Mouse (Mus musculus) activated CD4-positive, CD25-positive, alpha-beta regulatory T cell, adult 4 months (primary cell): ENCODE results near the gene Cnih2. TPM values are rescaled to one million over a fixed set of nuclear protein-coding genes. Genes with fewer than 3 reads are reported as not detected.
"Not testable (repeated sequence)": the region's sequence is repeated elsewhere in the genome, so short reads cannot be mapped to it uniquely, and the experiment has no call there.

Source experiments
- ATAC-seq: one replicate; pipeline ENCODE4 v1.8.0; 2017
- polyA plus RNA-seq, 2 experiments: library from polyadenylated mRNA; unstranded; fragments of 100-300 nt; shearing (Covaris generic); gene quantifications; one replicate each; pipeline ENCODE4 v1.2.1; 2017

Gene Cnih2
- polyA plus RNA-seq, 2 experiments from 2014 or later: not detected

DNA sequence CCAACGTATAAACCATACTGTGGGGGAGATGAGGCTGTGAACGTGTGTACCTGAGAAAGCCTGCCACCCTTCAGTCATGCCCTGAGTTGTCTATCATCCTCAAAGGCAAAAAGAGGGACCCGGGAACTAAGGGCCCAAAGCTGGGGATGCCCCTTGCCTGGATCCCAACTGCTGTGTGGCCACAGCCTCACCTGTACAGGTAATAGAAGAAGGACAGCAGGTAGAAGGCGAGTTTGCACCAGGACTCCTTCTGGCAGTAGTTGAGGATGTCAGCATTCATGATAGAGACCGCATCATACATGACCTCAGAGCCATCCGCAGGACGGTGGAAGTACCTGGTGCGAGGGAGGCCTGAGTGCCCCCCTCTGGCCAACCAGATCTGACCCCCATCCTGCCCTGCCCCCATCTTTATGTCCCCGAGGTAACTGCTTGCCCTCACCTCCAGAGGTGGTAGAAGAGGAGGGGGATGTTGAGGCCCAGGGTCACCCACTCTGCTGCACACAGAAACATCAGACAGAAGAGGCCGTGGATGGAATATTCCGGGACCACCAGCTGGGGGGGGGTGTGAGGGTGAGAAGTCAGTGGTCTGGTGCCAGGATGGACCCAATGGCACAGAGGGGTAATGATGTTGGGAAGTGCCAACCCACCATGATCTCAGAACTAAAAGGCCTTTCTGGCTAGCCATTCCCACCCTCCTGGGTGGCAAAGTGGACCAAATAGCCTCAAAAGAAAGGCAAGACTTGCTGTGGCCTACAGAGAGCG lies 4.7 kb downstream of the Cnih2 start:
- no peak for ATAC-seq

DNA sequence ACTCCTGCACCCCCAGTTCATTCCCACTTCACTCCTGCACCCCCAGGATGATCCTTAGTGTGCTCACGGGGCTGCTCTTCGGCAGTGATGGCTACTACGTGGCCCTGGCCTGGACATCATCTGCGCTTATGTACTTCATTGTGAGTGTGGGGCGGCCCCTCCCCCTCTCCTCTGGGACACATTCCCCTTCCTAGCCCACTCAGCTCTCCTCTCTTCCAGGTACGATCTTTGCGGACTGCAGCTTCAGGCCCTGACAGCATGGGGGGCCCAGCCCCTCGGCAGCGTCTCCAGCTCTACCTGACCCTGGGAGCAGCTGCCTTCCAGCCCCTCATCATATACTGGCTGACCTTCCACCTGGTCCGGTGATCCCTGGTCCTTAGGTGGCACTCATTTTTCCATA lies 6.2 kb downstream of the Cnih2 start:
- no peak for ATAC-seq

DNA sequence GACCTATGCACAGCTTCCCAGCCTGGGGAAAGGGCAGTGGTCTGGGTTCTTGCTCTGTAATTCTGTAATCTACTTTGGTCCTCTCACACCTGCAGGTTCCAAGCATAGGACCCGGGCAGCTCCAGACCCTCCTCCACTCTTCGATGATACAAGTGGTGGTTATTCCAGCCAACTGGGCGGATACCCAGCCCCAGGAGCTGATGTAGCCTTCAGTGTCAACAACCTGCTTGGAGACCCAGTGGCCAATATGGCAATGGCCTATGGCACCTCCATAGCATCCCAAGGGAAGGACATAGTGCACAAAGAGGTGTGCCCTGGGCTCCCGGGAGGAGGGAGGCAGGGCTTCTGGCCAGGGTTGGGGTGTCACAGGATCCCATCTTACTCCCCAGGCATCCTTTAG lies 9.0 kb downstream of the Cnih2 start:
- ATAC-seq: no peak

DNA sequence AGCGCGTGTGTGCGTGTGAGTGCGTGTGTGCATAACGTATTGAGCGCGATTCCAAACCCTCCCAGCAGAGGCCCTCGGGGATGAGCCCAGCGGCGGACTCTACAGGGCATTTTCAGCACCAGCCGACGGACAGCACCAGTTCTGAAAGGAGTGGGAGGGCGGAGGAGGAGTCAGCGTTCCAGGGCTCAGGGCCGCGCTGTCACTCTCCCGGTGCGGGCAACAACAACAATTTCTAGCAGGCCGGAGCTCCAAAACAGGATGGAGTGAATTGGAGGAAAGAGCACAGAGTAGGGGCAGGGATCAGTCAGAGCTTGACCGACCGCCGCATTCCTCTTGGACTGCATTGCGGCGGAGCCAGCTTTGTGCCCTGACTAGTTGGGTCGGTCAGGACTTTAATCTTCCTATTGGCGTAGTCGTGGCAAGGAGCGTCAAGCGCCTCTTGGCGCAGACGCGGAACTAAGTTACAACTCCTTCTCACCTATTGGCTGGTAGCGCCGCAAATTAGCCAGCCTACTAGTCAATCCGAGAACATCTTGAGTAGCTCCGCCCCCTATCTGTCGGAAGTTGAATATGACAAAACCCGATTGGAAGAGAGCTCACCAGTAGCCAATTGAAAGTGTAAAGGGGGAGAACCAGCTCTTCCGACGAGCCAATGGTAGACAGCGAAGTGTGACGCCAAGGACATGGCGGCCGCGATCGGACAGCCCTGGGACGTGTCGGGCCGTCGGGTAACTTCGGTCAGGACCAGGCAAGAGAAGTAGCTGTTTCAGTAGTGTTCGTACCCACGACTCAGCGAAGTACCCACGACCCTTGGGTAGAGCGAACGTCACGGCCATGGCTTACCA lies 10.2 kb downstream of the Cnih2 start, which contains the start of gene Yif1a:
Gene Yif1a (plus strand): TSS at position 655 of the 845 bp plus-strand sequence.
- peak; percentile 95 for ATAC-seq

DNA sequence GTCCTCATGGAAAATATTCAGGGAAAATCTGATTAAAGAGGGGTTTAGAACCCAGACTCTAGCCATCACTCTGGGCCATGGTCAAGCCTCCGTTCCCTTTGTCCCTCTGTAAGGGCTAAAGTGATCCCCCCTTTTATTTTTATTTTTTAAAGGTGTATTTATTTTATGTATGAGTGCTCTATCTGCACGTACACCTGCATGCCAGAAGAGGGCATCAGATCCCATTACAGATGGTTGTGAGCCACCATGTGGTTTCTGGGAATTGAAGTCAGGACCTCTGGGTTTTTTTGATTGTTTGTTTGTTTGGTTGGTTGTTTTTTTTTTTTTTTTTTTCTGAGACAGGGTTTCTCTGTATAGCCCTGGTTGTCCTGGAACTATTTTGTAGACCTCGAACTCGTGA lies 11.8 kb downstream of the Cnih2 start:
- not testable (repeated sequence) for ATAC-seq

DNA sequence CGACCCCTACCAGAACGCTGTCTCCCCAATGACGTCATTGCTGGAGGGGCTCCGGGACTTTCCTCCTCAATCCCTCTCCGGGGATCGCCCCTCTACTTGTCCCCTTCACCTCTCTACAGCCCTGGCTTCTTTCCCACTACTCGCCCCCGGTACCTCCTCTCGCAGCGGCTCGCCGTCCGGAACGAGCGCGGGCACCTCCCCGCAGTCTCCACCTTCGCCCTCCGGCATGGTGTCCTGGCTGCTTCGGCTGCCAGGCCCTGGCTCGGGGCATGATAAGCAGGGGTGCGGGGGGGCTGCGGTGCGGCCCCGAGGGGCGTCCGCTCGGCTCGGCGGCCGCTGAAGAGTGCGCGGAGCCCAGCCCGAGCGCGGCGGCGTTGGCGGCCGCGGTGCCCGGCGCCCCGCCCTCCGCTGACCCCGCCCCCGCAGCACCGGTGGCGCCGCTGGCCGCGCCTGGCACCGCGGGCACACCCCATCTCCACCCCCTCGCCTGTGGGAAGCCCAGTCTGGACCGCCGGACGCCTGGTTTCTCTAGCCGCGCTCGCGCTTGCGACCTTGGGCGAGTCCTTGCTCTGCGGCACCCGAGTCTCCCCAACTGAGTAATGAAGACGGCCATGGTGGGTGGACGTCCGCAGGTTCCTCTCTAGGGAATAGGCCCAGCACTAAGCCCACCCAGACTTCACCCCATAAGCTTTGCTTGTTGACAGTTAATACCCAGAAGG lies 13.0 kb downstream of the Cnih2 start, which contains the start of gene Tmem151a:
Gene Tmem151a (minus strand): TSS at position 387 of the 719 bp plus-strand sequence.
- ATAC-seq: no peak

DNA sequence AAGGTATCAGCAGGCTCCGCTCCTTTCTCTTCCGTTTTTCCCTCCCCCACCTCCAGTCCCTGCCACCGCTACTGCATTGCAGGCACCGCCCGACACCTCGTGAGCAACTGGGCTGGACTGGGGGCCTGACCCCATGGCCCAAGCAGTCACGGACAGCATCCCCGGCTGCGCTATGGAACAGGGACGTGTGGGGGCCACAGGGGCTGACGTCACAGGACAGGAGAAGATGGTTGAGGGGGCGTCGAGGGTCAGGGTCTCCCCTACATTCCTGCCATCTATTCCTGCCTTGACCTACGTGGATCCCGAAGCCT lies 13.5 kb downstream of the Cnih2 start:
- ATAC-seq: no peak

DNA sequence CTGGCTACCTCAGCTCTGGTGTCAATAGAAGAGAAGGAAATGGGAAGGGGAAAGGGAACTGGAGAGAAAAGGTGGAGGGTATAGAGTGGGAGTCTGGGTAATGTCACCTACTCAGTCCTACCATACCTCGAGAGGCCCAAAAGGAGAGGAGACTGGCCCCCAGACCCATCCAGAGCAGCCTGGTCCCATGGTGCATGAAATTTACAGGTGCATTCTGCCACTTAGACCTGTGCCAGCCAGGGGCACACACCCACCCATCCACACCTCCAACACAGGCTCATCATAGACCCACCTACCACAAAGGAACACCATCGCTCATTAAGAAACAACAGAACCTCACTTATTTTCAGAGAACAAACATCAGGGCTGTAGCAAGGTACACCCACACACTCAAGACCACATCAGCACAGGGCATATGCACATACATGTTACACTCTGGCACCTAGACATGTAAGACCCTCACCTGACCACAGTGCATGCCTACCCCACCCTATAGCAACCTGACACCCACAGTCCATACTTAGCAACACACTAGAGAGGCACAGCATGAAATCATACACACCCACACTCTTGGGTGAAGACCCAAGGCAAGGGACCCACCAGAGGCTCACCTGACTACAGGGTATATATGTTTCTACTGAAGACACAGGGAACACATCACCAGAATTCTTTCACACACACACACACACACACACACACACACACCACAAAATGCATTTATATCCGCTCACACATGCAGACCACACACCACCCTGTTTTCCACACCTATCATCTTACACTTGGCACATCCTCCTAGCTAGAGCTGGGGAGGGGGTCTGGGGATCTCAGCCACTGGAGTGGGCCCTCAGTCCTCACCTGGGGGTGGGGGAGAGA lies 14.1 kb downstream of the Cnih2 start:
- no peak for ATAC-seq

DNA sequence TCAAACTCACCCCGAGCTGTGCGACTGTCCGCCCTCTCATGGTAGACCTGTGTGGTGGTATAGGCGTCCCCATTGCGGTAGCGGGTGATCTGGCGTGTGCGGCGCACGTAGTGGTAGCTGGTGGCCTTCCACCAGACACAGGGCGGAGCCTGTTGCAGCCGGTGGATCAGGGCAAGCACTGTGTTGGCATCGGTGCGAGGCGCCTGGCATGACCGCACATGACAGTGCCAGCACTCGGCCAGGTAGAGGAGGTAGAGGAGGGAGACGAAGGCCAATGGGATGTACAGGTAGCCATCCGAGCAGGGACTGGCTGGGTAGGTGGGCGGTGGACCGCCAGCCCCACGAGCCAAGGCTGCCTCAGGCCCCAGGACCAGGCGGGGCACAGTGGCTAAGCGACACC lies 15.7 kb downstream of the Cnih2 start:
- no peak for ATAC-seq

DNA sequence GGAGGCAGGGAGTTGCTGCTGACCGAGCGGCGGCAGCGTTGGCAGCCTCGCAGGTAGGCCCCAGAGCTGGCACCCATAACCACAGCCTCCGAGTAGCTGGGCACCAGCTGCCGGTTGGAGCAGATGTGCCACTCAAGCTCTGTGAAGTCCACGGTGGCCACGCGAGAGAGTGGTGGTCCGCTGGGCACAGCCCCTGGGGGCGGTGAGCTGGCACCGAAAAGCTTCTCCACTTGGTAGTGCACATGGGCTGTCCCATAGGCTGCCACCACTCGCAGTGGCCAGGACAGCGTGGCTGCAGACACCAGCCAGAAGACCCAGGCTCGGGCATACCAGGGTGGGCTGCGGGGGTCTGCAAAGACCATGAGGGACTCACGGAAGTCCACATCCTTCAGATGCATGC lies 16.3 kb downstream of the Cnih2 start:
- no peak for ATAC-seq

DNA sequence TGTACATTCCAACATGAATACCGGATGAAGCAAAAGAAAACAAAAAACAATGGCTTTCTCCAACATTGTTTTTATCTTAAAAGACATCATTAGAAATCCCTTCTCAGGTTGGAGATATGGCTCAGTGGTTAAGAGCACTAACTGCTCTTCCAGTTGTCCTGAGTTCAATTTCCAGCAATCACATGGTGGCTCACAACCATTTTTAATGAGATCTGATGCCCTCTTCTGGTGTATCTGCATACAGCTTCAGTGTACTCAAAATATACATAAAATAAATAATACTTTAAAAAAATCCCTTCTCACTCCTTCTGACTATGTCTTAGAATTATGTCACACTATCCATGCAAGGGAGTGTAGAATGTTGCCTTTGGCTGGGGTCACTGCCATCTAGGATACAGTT lies 19.0 kb downstream of the Cnih2 start:
- ATAC-seq: no peak

DNA sequence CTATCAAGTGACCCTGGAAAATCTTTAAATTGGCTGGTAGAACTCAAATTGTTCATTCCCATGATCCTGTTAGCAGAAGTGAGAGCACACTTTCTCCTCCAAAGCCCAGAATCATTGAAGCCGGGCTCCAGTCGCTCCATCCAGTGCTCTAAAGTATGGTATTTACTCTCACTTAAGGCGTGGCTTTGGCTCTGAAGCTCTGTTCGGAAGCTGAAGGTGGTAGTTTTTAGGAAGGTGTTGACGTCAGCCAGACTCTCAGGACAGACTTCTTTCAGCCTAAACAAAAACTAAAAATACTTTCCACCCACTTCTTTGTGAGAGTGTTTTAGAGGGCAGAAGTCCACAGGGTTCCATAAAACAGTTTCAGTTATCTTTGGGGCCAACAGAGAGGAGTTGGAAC lies 24.8 kb downstream of the Cnih2 start:
- no peak for ATAC-seq

DNA sequence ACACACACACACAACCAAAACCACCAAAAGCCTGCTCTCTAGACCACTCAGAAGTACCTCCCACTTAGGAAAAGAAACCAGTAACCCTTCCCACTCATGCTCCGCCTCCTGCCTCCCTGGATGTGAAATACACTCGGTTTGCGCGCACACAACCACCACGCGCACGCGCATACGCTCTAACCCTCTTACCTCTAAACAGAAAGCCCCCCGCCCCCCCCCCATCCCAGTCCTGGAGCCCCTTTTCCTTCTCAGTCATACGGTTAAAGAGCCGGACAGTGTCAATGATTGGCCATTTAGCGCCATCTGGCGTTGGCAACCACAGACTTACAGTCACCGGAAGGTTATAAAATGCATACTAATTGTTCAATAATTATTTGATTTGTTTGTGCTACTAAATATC lies 25.3 kb downstream of the Cnih2 start:
- ATAC-seq: no peak

DNA sequence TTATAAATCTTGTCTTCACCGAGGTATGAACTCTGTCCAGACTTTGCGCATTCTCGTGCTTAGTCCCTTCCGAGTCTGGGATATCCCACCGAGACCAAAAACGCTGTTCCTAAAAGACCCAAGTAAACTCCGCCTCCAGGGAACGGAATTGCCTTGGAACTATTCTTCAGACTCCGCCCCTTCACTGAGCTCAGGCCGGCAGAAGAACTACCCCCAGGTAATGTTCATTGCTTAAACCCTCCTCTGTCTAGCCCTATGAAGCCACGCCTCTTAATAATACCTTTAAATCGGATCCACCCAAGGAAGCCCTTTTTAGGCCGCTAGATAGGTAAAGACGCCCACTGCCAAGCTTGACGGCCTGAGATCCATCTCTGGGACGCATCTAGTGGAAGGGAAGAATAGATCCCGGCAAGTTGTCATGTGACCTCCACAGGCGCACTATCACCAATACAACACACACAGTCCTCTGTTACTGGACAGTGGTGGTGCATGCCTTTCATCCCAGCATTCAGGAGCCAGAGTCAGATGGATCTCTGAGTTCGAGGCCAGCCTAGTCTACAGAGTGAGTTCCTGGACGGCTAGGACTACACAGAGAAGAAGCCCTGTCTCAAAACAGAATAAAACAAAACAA lies 25.8 kb downstream of the Cnih2 start:
- no peak for ATAC-seq

DNA sequence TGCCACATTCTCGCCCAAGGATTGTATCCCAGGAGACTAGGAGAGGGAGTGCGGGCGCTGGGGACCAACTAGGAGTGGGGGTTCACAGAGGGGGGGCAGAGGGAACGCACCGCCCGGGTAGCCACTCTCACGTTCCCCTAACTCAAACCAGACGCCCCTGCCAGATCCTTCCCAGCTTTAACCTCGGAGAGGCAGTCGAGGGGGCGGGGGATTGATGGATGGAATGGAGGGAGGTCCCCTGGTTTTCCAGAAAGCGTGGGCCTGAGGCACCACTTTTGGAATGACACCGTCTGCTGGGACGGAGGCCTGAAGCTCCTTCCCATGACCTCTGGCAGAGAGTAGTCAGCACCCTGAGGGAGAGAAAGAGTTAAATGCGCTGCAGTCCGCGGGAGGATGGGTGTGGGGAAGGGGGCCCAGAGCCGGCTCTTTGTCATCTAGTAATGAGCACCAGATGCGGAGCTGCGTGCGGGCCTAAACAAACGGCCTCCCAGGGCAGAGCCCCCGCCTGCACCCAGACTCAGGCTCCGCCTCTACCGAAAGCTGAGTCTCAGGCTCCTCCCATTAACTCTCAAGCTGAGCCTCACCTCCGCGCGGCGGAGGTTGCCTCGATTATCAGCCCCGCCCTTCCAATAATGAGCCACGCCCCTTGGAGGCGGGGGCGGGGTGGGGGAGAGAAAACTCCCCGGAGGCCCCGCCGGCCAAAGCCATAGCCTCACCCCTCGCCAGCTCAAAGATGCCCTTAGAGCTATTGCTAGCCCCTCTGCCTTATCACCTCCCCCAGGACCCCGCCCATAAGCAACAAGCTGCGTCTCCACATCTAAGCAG lies 26.6 kb downstream of the Cnih2 start:
- ATAC-seq: peak; percentile 84

DNA sequence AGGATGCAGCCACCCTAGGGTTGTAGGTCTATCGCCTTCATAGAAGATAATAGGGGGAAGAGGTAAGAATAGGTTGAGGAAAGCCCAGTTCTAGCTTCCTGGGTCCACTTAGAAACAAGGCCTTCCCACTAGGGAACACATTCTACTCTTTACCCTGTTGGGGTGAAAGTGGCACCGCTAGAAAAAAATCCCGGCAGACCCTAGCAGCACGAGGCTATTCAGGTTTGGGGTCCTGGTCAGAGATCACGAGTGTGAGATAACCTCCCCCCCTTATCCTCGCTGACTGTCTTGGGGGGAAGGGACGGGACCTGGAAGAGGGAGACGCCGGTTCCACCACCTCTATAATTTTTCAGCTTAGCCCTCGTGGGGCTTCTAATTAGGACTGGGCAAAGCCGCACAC lies 27.2 kb downstream of the Cnih2 start:
- no peak for ATAC-seq

DNA sequence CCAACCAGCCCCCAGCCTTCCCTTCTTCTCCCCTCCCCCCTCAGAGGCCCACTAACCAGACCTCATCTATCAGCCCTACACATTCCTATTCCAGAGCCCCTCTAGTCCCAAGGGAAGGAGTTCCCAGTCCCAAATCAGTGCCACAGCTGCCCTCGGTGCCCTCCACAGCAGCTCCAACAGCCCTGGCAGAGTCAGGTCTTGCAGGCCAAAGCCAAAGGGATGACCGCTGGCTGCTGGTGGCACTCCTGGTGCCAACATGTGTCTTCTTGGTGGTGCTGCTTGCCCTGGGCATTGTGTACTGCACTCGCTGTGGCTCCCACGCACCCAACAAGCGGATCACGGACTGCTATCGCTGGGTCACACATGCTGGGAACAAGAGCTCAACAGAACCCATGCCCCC lies 28.3 kb downstream of the Cnih2 start:
- ATAC-seq: no peak

DNA sequence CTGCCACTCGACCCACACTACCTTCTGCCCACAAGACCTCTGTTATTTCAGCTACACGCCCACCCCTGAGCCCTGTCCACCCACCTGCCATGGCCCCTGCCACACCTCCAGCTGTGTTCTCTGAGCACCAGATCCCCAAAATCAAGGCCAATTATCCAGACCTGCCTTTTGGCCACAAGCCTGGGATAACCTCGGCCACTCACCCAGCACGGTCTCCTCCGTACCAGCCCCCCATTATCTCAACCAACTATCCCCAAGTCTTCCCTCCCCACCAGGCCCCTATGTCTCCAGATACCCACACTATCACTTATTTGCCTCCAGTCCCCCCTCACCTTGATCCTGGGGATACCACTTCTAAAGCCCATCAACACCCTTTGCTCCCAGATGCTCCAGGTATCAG lies 28.8 kb downstream of the Cnih2 start:
- ATAC-seq: no peak

DNA sequence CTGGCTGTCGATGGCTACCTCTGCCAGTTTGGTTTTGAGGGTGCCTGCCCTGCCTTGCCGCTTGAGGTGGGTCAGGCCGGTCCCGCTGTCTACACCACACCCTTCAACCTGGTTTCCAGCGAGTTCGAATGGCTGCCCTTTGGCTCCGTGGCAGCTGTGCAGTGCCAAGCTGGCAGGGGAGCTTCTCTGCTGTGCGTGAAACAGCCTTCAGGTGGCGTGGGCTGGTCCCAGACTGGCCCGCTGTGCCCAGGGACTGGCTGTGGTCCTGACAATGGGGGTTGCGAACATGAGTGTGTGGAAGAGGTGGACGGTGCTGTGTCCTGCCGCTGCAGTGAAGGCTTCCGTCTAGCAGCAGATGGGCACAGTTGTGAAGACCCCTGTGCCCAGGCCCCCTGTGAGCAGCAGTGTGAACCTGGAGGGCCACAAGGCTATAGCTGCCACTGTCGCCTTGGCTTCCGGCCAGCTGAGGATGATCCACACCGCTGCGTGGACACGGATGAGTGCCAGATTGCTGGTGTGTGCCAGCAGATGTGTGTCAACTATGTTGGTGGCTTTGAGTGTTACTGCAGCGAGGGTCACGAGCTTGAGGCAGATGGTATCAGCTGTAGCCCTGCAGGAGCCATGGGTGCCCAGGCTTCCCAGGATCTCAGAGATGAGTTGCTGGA lies 29.6 kb downstream of the Cnih2 start:
- ATAC-seq: no peak

DNA sequence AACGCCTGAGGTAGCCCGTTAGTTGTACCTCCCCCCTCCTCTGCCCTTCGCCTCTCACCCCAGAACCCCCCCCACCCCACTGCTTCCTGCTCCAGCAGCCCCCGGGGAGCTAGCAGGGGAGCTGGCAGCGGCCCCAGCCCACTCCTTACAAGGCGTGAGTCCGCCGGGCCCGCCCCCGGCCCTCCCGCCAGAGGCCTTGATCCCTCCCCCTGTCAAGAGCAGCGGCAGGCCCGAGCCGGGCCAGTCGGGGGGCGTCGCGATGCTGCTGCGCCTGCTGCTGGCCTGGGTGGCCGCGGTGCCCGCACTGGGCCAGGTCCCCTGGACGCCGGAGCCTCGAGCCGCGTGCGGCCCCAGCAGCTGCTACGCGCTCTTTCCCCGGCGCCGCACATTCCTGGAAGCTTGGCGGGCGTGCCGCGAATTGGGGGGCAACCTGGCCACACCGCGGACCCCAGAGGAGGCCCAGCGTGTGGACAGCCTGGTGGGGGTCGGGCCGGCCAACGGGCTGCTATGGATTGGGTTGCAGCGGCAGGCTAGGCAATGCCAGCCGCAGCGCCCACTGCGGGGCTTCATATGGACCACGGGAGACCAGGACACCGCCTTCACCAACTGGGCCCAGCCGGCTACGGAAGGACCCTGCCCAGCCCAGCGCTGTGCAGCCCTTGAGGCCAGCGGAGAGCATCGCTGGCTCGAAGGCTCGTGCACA lies 30.3 kb downstream of the Cnih2 start, which contains the start of gene Cd248:
Gene Cd248 (plus strand): TSS at position 212 of the 703 bp plus-strand sequence.
- ATAC-seq: no peak
